ENCODE assay signal across 8 mouse cellular contexts in genomic region chr17:25728009-25728270, GRCm38 (mm10). TPM values are rescaled to one million over a fixed set of nuclear protein-coding genes. Genes with fewer than 3 reads are reported as not detected.
DNase-seq lines count a peak whose midpoint lies in the region; ATAC-seq and TF ChIP-seq lines count a peak whose summit lies in the region.

No protein-coding gene starts in this region.

- peaks cover 18% of the 10 kb centered on the region for H3K4me1 ChIP-seq in heart, embryonic 16.5 days (ENCODE audit: control insufficient read depth, insufficient read depth, low read length)
- H3K4me1 ChIP-seq in bone marrow, adult 2 months (ENCODE audit: control insufficient read depth, insufficient read depth, low read length), result peaks cover 3% of the 10 kb centered on the region

- no peaks in the 10 kb centered on the region for H3K9me3 ChIP-seq in heart, embryonic 16.5 days (replicated peaks; ENCODE audit: control insufficient read depth, low read length)

- TF ChIP-seq POLR2A in bone marrow, adult 2 months (IDR thresholded peaks at IDR 0.05; ENCODE audit: borderline replicate concordance, control insufficient read depth, low read depth, low read length), result no peak

- H3K36me3 ChIP-seq in heart, embryonic 16.5 days (ENCODE audit: control insufficient read depth, insufficient read depth), result no peaks in the 10 kb centered on the region; the same call in 1 of the 2 replicates
- no peaks in the 10 kb centered on the region for H3K36me3 ChIP-seq in macrophage (ENCODE audit: inconsistent target)

- 19% methylated on average over 4 of the region's 4 CpGs for WGBS in heart, embryonic 16.5 days
- WGBS in bone marrow, adult 2 months, result 16% methylated on average over 4 of the region's 4 CpGs
- WGBS in macrophage (ENCODE audit: missing documents), result 30% methylated on average over 4 of the region's 4 CpGs

- H3K4me2 ChIP-seq in heart, embryonic 16.5 days (ENCODE audit: low read depth, low read length), result peak overlapping the region; percentile 98

- no peak for DNase-seq in heart, postnatal 25 days (ENCODE audit: low spot score)
- DNase-seq in gastrocnemius, postnatal 25 days, result peak; percentile 14
- DNase-seq in ovary, postnatal 14 days (ENCODE audit: low spot score), result no peak
- no peak for DNase-seq in cerebellum, adult 18-20 months
- DNase-seq in urinary bladder, postnatal 10 days (ENCODE audit: low spot score), result no peak

- H3K4me3 ChIP-seq in heart, embryonic 16.5 days (ENCODE audit: low read length), result peak overlapping the region; percentile 80
- H3K4me3 ChIP-seq in bone marrow, adult 2 months (replicated peaks; ENCODE audit: control insufficient read depth, low read depth, low read length), result peak overlapping the region; percentile 88
- H3K4me3 ChIP-seq in macrophage (ENCODE audit: inconsistent target), result peak overlapping the region; percentile 74

- peak overlapping the region; percentile 93 for H3K9ac ChIP-seq in heart, embryonic 16.5 days (ENCODE audit: low read length)

- peak overlapping the region; percentile 51 for H3K27ac ChIP-seq in heart, embryonic 16.5 days (ENCODE audit: low read length)
- no peak overlapping the region for H3K27ac ChIP-seq in bone marrow, adult 2 months (ENCODE audit: control insufficient read depth, insufficient read depth, low read depth, low read length, poor library complexity)
- H3K27ac ChIP-seq in macrophage, result 0 out of 2 replicates have a peak overlapping the region, but pooled peaks have one; percentile 28

- peaks cover 9% of the 10 kb centered on the region; the same call in 1 of the 2 replicates for H3K79me2 ChIP-seq in macrophage (ENCODE audit: inconsistent target)

- ATAC-seq in heart, embryonic 16.5 days (replicated peaks; ENCODE audit: extremely low read depth, insufficient read depth, low FRiP score), result no peak

- intact Hi-C loops in heart, postnatal 25 days (cut with DNase I), result no loop called here

- no peaks in the 10 kb centered on the region for H3K27me3 ChIP-seq in heart, embryonic 16.5 days (ENCODE audit: control insufficient read depth, insufficient read depth, low read length)

- no peak for TF ChIP-seq CTCF in bone marrow, adult 2 months (IDR thresholded peaks at IDR 0.05; ENCODE audit: control insufficient read depth, insufficient read depth, low read length)

RNA-seq across cellular contexts. Expression of gene Rpusd1, which starts 0.5 kb away (rescaled TPM):
- polyA plus RNA-seq in heart, embryonic 16.5 days (2015; fragmentation: Nextera tagmentation; extraction: Ambion mirVana), result 12.7 and 13.7 TPM in 2 replicates
- 1 to 10 TPM; 5.3 to 5.6 TPM for total RNA-seq in heart, postnatal 25 days (2021)
- 3.6 and 8.6 TPM in 2 replicates for polyA plus RNA-seq in bone marrow, adult 2 months (2011; ENCODE audit: insufficient read depth, insufficient read length, low replicate concordance, missing spikeins)
- total RNA-seq in gastrocnemius, postnatal 25 days (2021), result 1 to 10 TPM; 2.9 to 3.9 TPM
- total RNA-seq in macrophage (2018; cell fraction: chromatin; rRNA removed), result 1 to 10 TPM in 24 of 26 experiments, under 1 TPM in 2; 0.58 to 8.3 (median 3.7) TPM
- 10 to 100 TPM in 3 of 26 experiments, 1 to 10 TPM in 23; 3.5 to 10.8 (median 7.8) TPM for total RNA-seq in macrophage (2018; cell fraction: cytosol; rRNA removed)
- total RNA-seq in macrophage (2018; cell fraction: nucleus; rRNA removed), result 10 to 100 TPM in 3 of 26 experiments, 1 to 10 TPM in 22, under 1 TPM in 1; 0.97 to 14.9 (median 4.4) TPM
- polyA plus RNA-seq in macrophage (2018), result 5.9 to 11.6 TPM (median 7.3 TPM) in 3 replicates

RNA-seq across cellular contexts. Expression of gene Chtf18, which starts 0.7 kb away (rescaled TPM):
- polyA plus RNA-seq in heart, embryonic 16.5 days (2015; fragmentation: Nextera tagmentation; extraction: Ambion mirVana), result 16.7 and 17.2 TPM in 2 replicates
- total RNA-seq in heart, postnatal 25 days (2021), result 1 to 10 TPM; 1.6 to 1.9 TPM
- 58.2 and 136 TPM in 2 replicates for polyA plus RNA-seq in bone marrow, adult 2 months (2011; ENCODE audit: insufficient read depth, insufficient read length, low replicate concordance, missing spikeins)
- total RNA-seq in gastrocnemius, postnatal 25 days (2021), result 1 to 10 TPM in 1 of 2 experiments, under 1 TPM in 1; 0.33 to 1.2 TPM
- 10 to 100 TPM in 4 of 26 experiments, 1 to 10 TPM in 21, under 1 TPM in 1; 0.99 to 13.3 (median 4.6) TPM for total RNA-seq in macrophage (2018; cell fraction: chromatin; rRNA removed)
- 1 to 10 TPM in 21 of 26 experiments, under 1 TPM in 5; 0.72 to 2.4 (median 1.4) TPM for total RNA-seq in macrophage (2018; cell fraction: cytosol; rRNA removed)
- total RNA-seq in macrophage (2018; cell fraction: nucleus; rRNA removed), result 10 to 100 TPM in 1 of 26 experiments, 1 to 10 TPM in 24, under 1 TPM in 1; 0.75 to 27.4 (median 2.7) TPM
- 0.80 to 5.9 TPM (median 1.1 TPM) in 3 replicates for polyA plus RNA-seq in macrophage (2018)

RNA-seq across cellular contexts. Expression of gene Mslnl, which starts 7.9 kb away (rescaled TPM):
- 0.16 TPM in 2 replicates for polyA plus RNA-seq in heart, embryonic 16.5 days (2015; fragmentation: Nextera tagmentation; extraction: Ambion mirVana)
- not detected for total RNA-seq in heart, postnatal 25 days (2021)
- polyA plus RNA-seq in bone marrow, adult 2 months (2011; ENCODE audit: insufficient read depth, insufficient read length, low replicate concordance, missing spikeins), result not detected in 2 replicates
- total RNA-seq in gastrocnemius, postnatal 25 days (2021), result not detected
- total RNA-seq in macrophage (2018; cell fraction: chromatin; rRNA removed), result not detected
- not detected for total RNA-seq in macrophage (2018; cell fraction: cytosol; rRNA removed)
- total RNA-seq in macrophage (2018; cell fraction: nucleus; rRNA removed), result under 1 TPM in 1 of 26 experiments, not detected in 25; 0.34 TPM
- not detected in 3 replicates for polyA plus RNA-seq in macrophage (2018)

RNA-seq across cellular contexts. Expression of gene Gng13, which starts 11.0 kb away (rescaled TPM):
- polyA plus RNA-seq in heart, embryonic 16.5 days (2015; fragmentation: Nextera tagmentation; extraction: Ambion mirVana), result 0.60 and 2.2 TPM in 2 replicates
- total RNA-seq in heart, postnatal 25 days (2021), result under 1 TPM in 1 of 2 experiments, not detected in 1; 0.70 TPM
- 4.0 and 6.2 TPM in 2 replicates for polyA plus RNA-seq in bone marrow, adult 2 months (2011; ENCODE audit: insufficient read depth, insufficient read length, low replicate concordance, missing spikeins)
- total RNA-seq in gastrocnemius, postnatal 25 days (2021), result not detected
- not detected for total RNA-seq in macrophage (2018; cell fraction: chromatin; rRNA removed)
- not detected for total RNA-seq in macrophage (2018; cell fraction: cytosol; rRNA removed)
- not detected for total RNA-seq in macrophage (2018; cell fraction: nucleus; rRNA removed)
- not detected in 3 replicates for polyA plus RNA-seq in macrophage (2018)

RNA-seq across cellular contexts. Expression of gene Msln, which starts 26.2 kb away (rescaled TPM):
- polyA plus RNA-seq in heart, embryonic 16.5 days (2015; fragmentation: Nextera tagmentation; extraction: Ambion mirVana), result 50.0 and 51.1 TPM in 2 replicates
- total RNA-seq in heart, postnatal 25 days (2021), result 10 to 100 TPM; 21.2 to 28.5 TPM
- polyA plus RNA-seq in bone marrow, adult 2 months (2011; ENCODE audit: insufficient read depth, insufficient read length, low replicate concordance, missing spikeins), result 1.7 TPM in 1 of 2 replicates, not detected in the other
- total RNA-seq in gastrocnemius, postnatal 25 days (2021), result under 1 TPM; 0.43 to 0.62 TPM
- total RNA-seq in macrophage (2018; cell fraction: chromatin; rRNA removed), result 1 to 10 TPM in 1 of 26 experiments, not detected in 25; 3.8 TPM
- not detected for total RNA-seq in macrophage (2018; cell fraction: cytosol; rRNA removed)
- under 1 TPM in 1 of 26 experiments, not detected in 25; 0.41 TPM for total RNA-seq in macrophage (2018; cell fraction: nucleus; rRNA removed)
- polyA plus RNA-seq in macrophage (2018), result not detected in 3 replicates
